Mouse (Mus musculus) common myeloid progenitor, adult 5-6 weeks (primary cell): ENCODE measurements at regions not wholly inside any gene's neighbourhood (a gene's known extent, or its start where the extent isn't known, plus 50 kb on each side); places are given as distances from the start of the nearest gene placed in this dataset.
"Not testable (repeated sequence)": the region's sequence is repeated elsewhere in the genome, so short reads cannot be mapped to it uniquely, and the experiment has no call there.

Experiments used
- ATAC-seq: replicated peaks from 2 replicates; pipeline ENCODE4 v1.8.0; 2016; ENCODE audit warnings: low read depth, mild to moderate bottlenecking, moderate TSS enrichment, inconsistent platforms; ENCODE audit not compliant: poor library complexity, severe bottlenecking

- ATAC-seq: no peak
Observed at GRCm38 (mm10) chr15:87818566-87818965, 274.5 kb downstream of the Fam19a5 start.

- no peak for ATAC-seq
Observed at GRCm38 (mm10) chr15:87842097-87842496, 298.0 kb downstream of the Fam19a5 start.

- no peak for ATAC-seq
Observed at GRCm38 (mm10) chr15:87859069-87859468, 315.0 kb downstream of the Fam19a5 start.

GRCm38 (mm10) chr15:87876286-87876899 lies 332.3 kb downstream of the Fam19a5 start:
- ATAC-seq: no peak

GRCm38 (mm10) chr15:87890903-87891302 lies 346.8 kb downstream of the Fam19a5 start:
- ATAC-seq: no peak

- not testable (repeated sequence) for ATAC-seq
Observed at GRCm38 (mm10) chr15:87894866-87895265, 350.8 kb downstream of the Fam19a5 start.

GRCm38 (mm10) chr15:87898655-87899054 lies 354.6 kb downstream of the Fam19a5 start:
- no peak for ATAC-seq

GRCm38 (mm10) chr15:87904436-87904835 lies 360.3 kb downstream of the Fam19a5 start:
- ATAC-seq: no peak

GRCm38 (mm10) chr15:87906310-87906709 lies 362.2 kb downstream of the Fam19a5 start:
- no peak for ATAC-seq

GRCm38 (mm10) chr15:87922091-87922490 lies 378.0 kb downstream of the Fam19a5 start:
- no peak for ATAC-seq

- no peak for ATAC-seq
Observed at GRCm38 (mm10) chr15:87922781-87923446, 378.8 kb downstream of the Fam19a5 start.

- no peak for ATAC-seq
Observed at GRCm38 (mm10) chr15:87923906-87924305, 379.8 kb downstream of the Fam19a5 start.

- no peak for ATAC-seq
Observed at GRCm38 (mm10) chr15:87936041-87936440, 391.9 kb downstream of the Fam19a5 start.

GRCm38 (mm10) chr15:87940837-87941236 lies 396.7 kb downstream of the Fam19a5 start:
- no peak for ATAC-seq

- ATAC-seq: no peak
Observed at GRCm38 (mm10) chr15:87952531-87952930, 408.4 kb downstream of the Fam19a5 start.

- no peak for ATAC-seq
Observed at GRCm38 (mm10) chr15:87955685-87956256, 411.7 kb downstream of the Fam19a5 start.

GRCm38 (mm10) chr15:87958866-87959265 lies 414.8 kb downstream of the Fam19a5 start:
- no peak for ATAC-seq

GRCm38 (mm10) chr15:87972641-87973040 lies 428.5 kb downstream of the Fam19a5 start:
- ATAC-seq: no peak

GRCm38 (mm10) chr15:87987322-87987985 lies 443.4 kb downstream of the Fam19a5 start:
- no peak for ATAC-seq

GRCm38 (mm10) chr15:87994546-87994945 lies 450.4 kb downstream of the Fam19a5 start:
- ATAC-seq: no peak

GRCm38 (mm10) chr15:88017076-88017475 lies 473.0 kb downstream of the Fam19a5 start:
- no peak for ATAC-seq
